ENCODE assay signal across 12 mouse cellular contexts in genomic region chr8:11112908-11113532, GRCm38 (mm10).
A peak's percentile ranks its signal among the peaks of the same experiment; 100 is the strongest.
DNase-seq lines count a peak whose midpoint lies in the region; ATAC-seq and TF ChIP-seq lines count a peak whose summit lies in the region.
"Had no signal": no experiment of that assay in that cellular context is flagged by ENCODE, and none has a peak within 500 bp of the region (broad histone marks: within the 10 kb centered on the region; RNA-seq: fewer than 3 reads in every experiment).

No protein-coding gene starts in this region.

- no peak for TF ChIP-seq CTCF in liver, postnatal 0 days (IDR thresholded peaks at IDR 0.05; ENCODE audit: low read depth)
- no peak for TF ChIP-seq CTCF in layer of hippocampus, adult 2 months (conservative IDR thresholded peaks at IDR 0.05)

- no peaks in the 10 kb centered on the region for H3K27me3 ChIP-seq in liver, postnatal 0 days (ENCODE audit: insufficient read depth, low read length)
- H3K27me3 ChIP-seq in liver, embryonic 11.5 days (replicated peaks; ENCODE audit: control insufficient read depth, insufficient read depth, low read length) = no peaks in the 10 kb centered on the region
- H3K27me3 ChIP-seq in intestine, embryonic 16.5 days (replicated peaks; ENCODE audit: control insufficient read depth, insufficient read depth, low read length) = no peaks in the 10 kb centered on the region
- no peaks in the 10 kb centered on the region for H3K27me3 ChIP-seq in midbrain, embryonic 16.5 days (ENCODE audit: control insufficient read depth, insufficient read depth, low read depth, low read length)
- H3K27me3 ChIP-seq in forebrain, embryonic 16.5 days (replicated peaks; ENCODE audit: control insufficient read depth, insufficient read depth, low read length) = peaks cover 3% of the 10 kb centered on the region; the same call in 1 of the 2 replicates
- H3K27me3 ChIP-seq: hindbrain, embryonic 15.5 days; neural tube, embryonic 12.5 days had no signal

- H3K9ac ChIP-seq in liver, postnatal 0 days (replicated peaks) = no peak overlapping the region
- H3K9ac ChIP-seq in liver, embryonic 11.5 days (ENCODE audit: low read depth, low read length) = no peak overlapping the region
- peak overlapping the region; percentile 33; the same call in 1 of the 2 replicates for H3K9ac ChIP-seq in intestine, embryonic 16.5 days (ENCODE audit: low read depth, low read length)
- no peak overlapping the region for H3K9ac ChIP-seq in midbrain, embryonic 16.5 days (ENCODE audit: low read depth, low read length)
- H3K9ac ChIP-seq in forebrain, embryonic 16.5 days (replicated peaks; ENCODE audit: low read depth, low read length) = no peak overlapping the region
- H3K9ac ChIP-seq: hindbrain, embryonic 15.5 days; neural tube, embryonic 12.5 days had no signal

- no peaks in the 10 kb centered on the region for H3K9me3 ChIP-seq in liver, postnatal 0 days (ENCODE audit: low read length)
- no peaks in the 10 kb centered on the region for H3K9me3 ChIP-seq in liver, embryonic 11.5 days (ENCODE audit: control insufficient read depth, low read length)
- H3K9me3 ChIP-seq in intestine, embryonic 16.5 days (ENCODE audit: control insufficient read depth, low read length) = no peaks in the 10 kb centered on the region
- no peaks in the 10 kb centered on the region for H3K9me3 ChIP-seq in midbrain, embryonic 16.5 days (replicated peaks; ENCODE audit: control insufficient read depth, low read length, poor library complexity, severe bottlenecking)
- no peaks in the 10 kb centered on the region for H3K9me3 ChIP-seq in forebrain, embryonic 16.5 days (ENCODE audit: control insufficient read depth, low read length)
- H3K9me3 ChIP-seq: hindbrain, embryonic 15.5 days; neural tube, embryonic 12.5 days had no signal

- H3K36me3 ChIP-seq in liver, postnatal 0 days (replicated peaks; ENCODE audit: insufficient read depth, low read length) = no peaks in the 10 kb centered on the region
- H3K36me3 ChIP-seq in liver, embryonic 11.5 days (ENCODE audit: control insufficient read depth, insufficient read depth, low read length) = no peaks in the 10 kb centered on the region
- H3K36me3 ChIP-seq in intestine, embryonic 16.5 days (ENCODE audit: control insufficient read depth, insufficient read depth, low read length) = no peaks in the 10 kb centered on the region
- H3K36me3 ChIP-seq in midbrain, embryonic 16.5 days (ENCODE audit: control insufficient read depth, insufficient read depth, low read length) = no peaks in the 10 kb centered on the region
- H3K36me3 ChIP-seq in forebrain, embryonic 16.5 days (ENCODE audit: control insufficient read depth, insufficient read depth) = no peaks in the 10 kb centered on the region
- H3K36me3 ChIP-seq: hindbrain, embryonic 15.5 days; neural tube, embryonic 12.5 days had no signal

- H3K4me2 ChIP-seq in liver, postnatal 0 days (ENCODE audit: low read depth, low read length) = no peak overlapping the region
- H3K4me2 ChIP-seq in liver, embryonic 11.5 days = no peak overlapping the region
- H3K4me2 ChIP-seq in intestine, embryonic 16.5 days (ENCODE audit: low read depth, low read length) = no peak overlapping the region; the same call in 1 of the 2 replicates
- no peak overlapping the region for H3K4me2 ChIP-seq in midbrain, embryonic 16.5 days (ENCODE audit: low read length)
- H3K4me2 ChIP-seq in forebrain, embryonic 16.5 days (ENCODE audit: low read length) = no peak overlapping the region
- H3K4me2 ChIP-seq: hindbrain, embryonic 15.5 days; neural tube, embryonic 12.5 days had no signal

- TF ChIP-seq EP300 in liver, postnatal 0 days (IDR thresholded peaks at IDR 0.05; ENCODE audit: low read depth) = no peak

- no peak overlapping the region for H3K4me3 ChIP-seq in liver, postnatal 0 days (ENCODE audit: low read depth, low read length)
- no peak overlapping the region for H3K4me3 ChIP-seq in liver, embryonic 11.5 days (ENCODE audit: low read depth, low read length)
- H3K4me3 ChIP-seq in intestine, embryonic 16.5 days (ENCODE audit: low read length) = no peak overlapping the region
- H3K4me3 ChIP-seq in midbrain, embryonic 16.5 days (ENCODE audit: low read depth, low read length) = no peak overlapping the region
- H3K4me3 ChIP-seq in layer of hippocampus, adult 2 months = no peak overlapping the region
- H3K4me3 ChIP-seq in forebrain, embryonic 16.5 days (replicated peaks; ENCODE audit: low read length) = no peak overlapping the region
- H3K4me3 ChIP-seq: hindbrain, embryonic 15.5 days; neural tube, embryonic 12.5 days had no signal

- 27% methylated on average over 7 of the region's 7 CpGs for WGBS in liver, postnatal 0 days (ENCODE audit: insufficient replicate concordance)
- WGBS in liver, embryonic 11.5 days = 45% methylated on average over 7 of the region's 7 CpGs
- 45% methylated on average over 7 of the region's 7 CpGs for WGBS in intestine, embryonic 16.5 days
- 75% methylated on average over 7 of the region's 7 CpGs for WGBS in midbrain, embryonic 16.5 days
- 67% methylated on average over 7 of the region's 7 CpGs for WGBS in forebrain, embryonic 16.5 days

- peaks cover 11% of the 10 kb centered on the region for H3K4me1 ChIP-seq in liver, postnatal 0 days (ENCODE audit: insufficient read depth)
- H3K4me1 ChIP-seq in liver, embryonic 11.5 days (replicated peaks; ENCODE audit: control insufficient read depth, insufficient read depth, low read length) = peaks cover 5% of the 10 kb centered on the region; the same call in 1 of the 2 replicates
- H3K4me1 ChIP-seq in intestine, embryonic 16.5 days (ENCODE audit: control insufficient read depth, insufficient read depth, low read length) = no peaks in the 10 kb centered on the region; the same call in 1 of the 2 replicates
- 0 out of 2 replicates have a peak, but pooled peaks cover 2% of the 10 kb centered on the region for H3K4me1 ChIP-seq in midbrain, embryonic 16.5 days (ENCODE audit: control insufficient read depth, insufficient read depth, low read length)
- H3K4me1 ChIP-seq in forebrain, embryonic 16.5 days (replicated peaks; ENCODE audit: control insufficient read depth, insufficient read depth, low read length) = peaks cover 16% of the 10 kb centered on the region
- H3K4me1 ChIP-seq: neural tube, embryonic 12.5 days had no signal

- no peak overlapping the region for H3K27ac ChIP-seq in liver, postnatal 0 days (ENCODE audit: low read depth)
- H3K27ac ChIP-seq in liver, embryonic 11.5 days (ENCODE audit: low read depth, low read length) = no peak overlapping the region
- peak overlapping the region; percentile 58; the same call in 1 of the 2 replicates for H3K27ac ChIP-seq in intestine, embryonic 16.5 days (ENCODE audit: low read length)
- no peak overlapping the region for H3K27ac ChIP-seq in midbrain, embryonic 16.5 days (ENCODE audit: low read length)
- no peak overlapping the region for H3K27ac ChIP-seq in layer of hippocampus, adult 2 months
- no peak overlapping the region for H3K27ac ChIP-seq in forebrain, embryonic 16.5 days (ENCODE audit: low read length)
- H3K27ac ChIP-seq: hindbrain, embryonic 15.5 days; neural tube, embryonic 12.5 days had no signal

- peak; percentile 34 for DNase-seq in liver, postnatal 0 days
- DNase-seq in liver, embryonic 11.5 days (ENCODE audit: low spot score) = no peak
- no peak for DNase-seq in layer of hippocampus, adult 2 months (ENCODE audit: low spot score in 2 of 2)
- DNase-seq: cerebellum, adult 11 months had no signal

- ATAC-seq in liver, postnatal 0 days = peak; percentile 44
- ATAC-seq in liver, embryonic 11.5 days (replicated peaks; ENCODE audit: low FRiP score) = no peak
- ATAC-seq in CD4-positive, CD25-positive, alpha-beta regulatory T cell, adult 4 months = peak; percentile 64
- peak; percentile 90 for ATAC-seq in intestine, embryonic 16.5 days
- ATAC-seq in megakaryocyte-erythroid progenitor cell, adult 5-6 weeks (replicated peaks; ENCODE audit: low FRiP score, low TSS enrichment, poor library complexity, severe bottlenecking) = peak; percentile 63; the same call in 1 of the 2 replicates
- ATAC-seq in midbrain, embryonic 16.5 days = no peak
- no peak for ATAC-seq in forebrain, embryonic 16.5 days
- ATAC-seq: forebrain, embryonic 14.5 days had no signal

Comparison
In these comparisons a context has a peak if more than half of its experiments do, and no peak if none do; other contexts are left out.
1. ATAC-seq: peak in liver, postnatal 0 days (single experiment), CD4-positive, CD25-positive, alpha-beta regulatory T cell, adult 4 months (single experiment), intestine, embryonic 16.5 days (single experiment) and megakaryocyte-erythroid progenitor cell, adult 5-6 weeks (single experiment); none in liver, embryonic 11.5 days (single experiment), midbrain, embryonic 16.5 days (single experiment) and forebrain, embryonic 16.5 days (single experiment).